Mouse (Mus musculus) thymus, adult 2 months (tissue): ENCODE results near the gene Zdhhc25.

Source experiments
- CTCF ChIP-seq: fragments of 200-500 bp; IDR thresholded peaks from 2 replicates; pipeline ENCODE4 v1.5.1; 2012; ENCODE audit warnings: mild to moderate bottlenecking, control low read depth, low read length, moderate library complexity, borderline replicate concordance; ENCODE audit not compliant: control insufficient read depth, poor library complexity, insufficient read depth; ENCODE audit errors: extremely low read depth
- POLR2A ChIP-seq: fragments of 200-500 bp; IDR thresholded peaks from 2 replicates; pipeline ENCODE4 v1.6.1; 2012; ENCODE audit warnings: mild to moderate bottlenecking, low read length, control low read depth, moderate library complexity; ENCODE audit not compliant: control insufficient read depth, poor library complexity, insufficient read depth; ENCODE audit errors: extremely low read depth

GRCm38 (mm10) chr15:88565307-88565706 is 34.8 kb upstream of the Zdhhc25 start:
- TF ChIP-seq POLR2A (no peak), CTCF (no peak)
